Mouse (Mus musculus): ENCODE measurements around the gene Gtf2ird2. TPM values are rescaled to one million over a fixed set of nuclear protein-coding genes. Genes with fewer than 3 reads are reported as not detected.

Gtf2ird2 gene
- polyA plus RNA-seq, 1 experiment = 9.7 TPM

DNA sequence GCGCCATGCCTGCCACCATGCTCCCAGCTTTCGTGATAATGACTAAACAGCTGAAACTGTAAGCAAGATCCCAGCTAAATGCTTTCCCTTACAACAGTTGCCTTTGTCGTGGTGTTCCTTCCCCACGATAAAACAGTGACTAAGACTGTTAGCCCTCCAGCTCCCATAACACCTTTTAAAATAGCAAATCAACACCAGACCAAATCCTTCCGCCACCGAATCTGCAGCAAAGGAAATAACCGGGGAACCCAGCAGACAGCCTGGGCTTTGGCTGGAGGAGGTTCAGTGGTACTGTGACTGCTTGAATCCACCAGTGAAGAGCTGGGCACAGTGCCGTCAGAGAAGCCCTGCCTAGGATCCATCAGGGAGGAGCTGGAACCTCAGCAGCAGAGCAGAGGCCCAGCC lies 65.4 kb downstream of the Gtf2ird2 start:
- Histone ChIP-seq H3K27me3 (ENCODE audit: control insufficient read depth, insufficient read depth, low read length) (no peaks in the 10 kb centered on the region), H3K4me3 (ENCODE audit: control insufficient read depth, insufficient read depth, low read length) (no peak overlapping the region), H3K27ac (ENCODE audit: control insufficient read depth, insufficient read depth, low read length) (no peak overlapping the region), H3K4me1 (replicated peaks; ENCODE audit: control insufficient read depth, insufficient read depth, low read length) (peaks cover 8% of the 10 kb centered on the region), H3K36me3 (ENCODE audit: control insufficient read depth, insufficient read depth, low read length) (peaks cover 91% of the 10 kb centered on the region)
- TF ChIP-seq CTCF (IDR thresholded peaks at IDR 0.05; ENCODE audit: borderline replicate concordance, control insufficient read depth, extremely low read depth, insufficient read depth, low read length, poor library complexity) = no peak
- TF ChIP-seq POLR2A (IDR thresholded peaks at IDR 0.05; ENCODE audit: control insufficient read depth, extremely low read depth, insufficient read depth, low read length, poor library complexity) = no peak
- no peak for DNase-seq
- 97% methylated on average over 8 of the region's 8 CpGs for WGBS

DNA sequence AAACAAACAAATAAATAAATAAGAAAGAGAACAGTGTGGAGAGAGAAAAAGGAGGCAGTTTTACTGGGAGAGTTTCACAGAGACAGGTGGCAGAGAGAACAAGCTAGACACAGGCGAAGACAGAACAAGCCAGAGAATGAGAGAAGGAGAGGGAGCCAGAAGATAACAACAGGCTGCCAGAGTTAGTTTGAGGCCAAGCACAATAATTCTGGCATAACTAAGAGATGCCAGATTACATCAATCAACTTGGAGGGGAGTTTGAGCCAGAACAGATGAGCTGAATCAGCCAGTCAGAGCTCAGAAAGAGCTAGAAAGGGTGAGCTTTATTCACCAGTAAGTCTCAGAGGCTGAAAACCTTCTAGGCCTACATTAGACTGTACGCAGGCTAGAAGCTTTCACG lies 66.8 kb downstream of the Gtf2ird2 start:
- no peak for DNase-seq
- TF ChIP-seq CTCF (IDR thresholded peaks at IDR 0.05; ENCODE audit: borderline replicate concordance, control insufficient read depth, extremely low read depth, insufficient read depth, low read length, poor library complexity) (no peak), POLR2A (IDR thresholded peaks at IDR 0.05; ENCODE audit: control insufficient read depth, extremely low read depth, insufficient read depth, low read length, poor library complexity) (no peak)
- 0 out of 2 replicates have a peak, but pooled peaks cover 3% of the 10 kb centered on the region for H3K4me1 ChIP-seq (replicated peaks; ENCODE audit: control insufficient read depth, insufficient read depth, low read length)
- WGBS = 95% methylated on average over 3 of the region's 3 CpGs
- peaks cover 91% of the 10 kb centered on the region for H3K36me3 ChIP-seq (ENCODE audit: control insufficient read depth, insufficient read depth, low read length)
- H3K27ac ChIP-seq (ENCODE audit: control insufficient read depth, insufficient read depth, low read length) = no peak overlapping the region
- H3K4me3 ChIP-seq (ENCODE audit: control insufficient read depth, insufficient read depth, low read length) = no peak overlapping the region
- no peaks in the 10 kb centered on the region for H3K27me3 ChIP-seq (ENCODE audit: control insufficient read depth, insufficient read depth, low read length)

GRCm38 (mm10) chr5:134251083-134251482 lies 67.3 kb downstream of the Gtf2ird2 start:
- Histone ChIP-seq H3K27ac (ENCODE audit: control insufficient read depth, insufficient read depth, low read length) (no peak overlapping the region), H3K36me3 (ENCODE audit: control insufficient read depth, insufficient read depth, low read length) (peaks cover 90% of the 10 kb centered on the region), H3K27me3 (ENCODE audit: control insufficient read depth, insufficient read depth, low read length) (no peaks in the 10 kb centered on the region), H3K4me3 (ENCODE audit: control insufficient read depth, insufficient read depth, low read length) (no peak overlapping the region), H3K4me1 (replicated peaks; ENCODE audit: control insufficient read depth, insufficient read depth, low read length) (0 out of 2 replicates have a peak, but pooled peaks cover 3% of the 10 kb centered on the region)
- WGBS = 96% methylated on average over 4 of the region's 4 CpGs
- DNase-seq = no peak
- TF ChIP-seq CTCF (IDR thresholded peaks at IDR 0.05; ENCODE audit: borderline replicate concordance, control insufficient read depth, extremely low read depth, insufficient read depth, low read length, poor library complexity) (no peak), POLR2A (IDR thresholded peaks at IDR 0.05; ENCODE audit: control insufficient read depth, extremely low read depth, insufficient read depth, low read length, poor library complexity) (no peak)

- no peak overlapping the region for H3K27ac ChIP-seq (ENCODE audit: control insufficient read depth, insufficient read depth, low read length)
- no peak for DNase-seq
- TF ChIP-seq CTCF (IDR thresholded peaks at IDR 0.05; ENCODE audit: borderline replicate concordance, control insufficient read depth, extremely low read depth, insufficient read depth, low read length, poor library complexity) (no peak), POLR2A (IDR thresholded peaks at IDR 0.05; ENCODE audit: control insufficient read depth, extremely low read depth, insufficient read depth, low read length, poor library complexity) (no peak)
- no peak overlapping the region for H3K4me3 ChIP-seq (ENCODE audit: control insufficient read depth, insufficient read depth, low read length)
- H3K36me3 ChIP-seq (ENCODE audit: control insufficient read depth, insufficient read depth, low read length) = peaks cover 68% of the 10 kb centered on the region
- H3K27me3 ChIP-seq (ENCODE audit: control insufficient read depth, insufficient read depth, low read length) = no peaks in the 10 kb centered on the region
- WGBS = 79% methylated on average over 3 of the region's 3 CpGs
- H3K4me1 ChIP-seq (replicated peaks; ENCODE audit: control insufficient read depth, insufficient read depth, low read length) = peaks cover 8% of the 10 kb centered on the region; the same call in 1 of the 2 replicates
Observed at GRCm38 (mm10) chr5:134253806-134254205, 70.0 kb downstream of the Gtf2ird2 start.

- no peaks in the 10 kb centered on the region for H3K27me3 ChIP-seq (ENCODE audit: control insufficient read depth, insufficient read depth, low read length)
- no peak overlapping the region for H3K4me3 ChIP-seq (ENCODE audit: control insufficient read depth, insufficient read depth, low read length)
- TF ChIP-seq CTCF (IDR thresholded peaks at IDR 0.05; ENCODE audit: borderline replicate concordance, control insufficient read depth, extremely low read depth, insufficient read depth, low read length, poor library complexity) = no peak
- TF ChIP-seq POLR2A (IDR thresholded peaks at IDR 0.05; ENCODE audit: control insufficient read depth, extremely low read depth, insufficient read depth, low read length, poor library complexity) = no peak
- DNase-seq = no peak
- H3K36me3 ChIP-seq (ENCODE audit: control insufficient read depth, insufficient read depth, low read length) = peaks cover 66% of the 10 kb centered on the region
- 97% methylated on average over 10 of the region's 10 CpGs for WGBS
- no peak overlapping the region for H3K27ac ChIP-seq (ENCODE audit: control insufficient read depth, insufficient read depth, low read length)
- H3K4me1 ChIP-seq (replicated peaks; ENCODE audit: control insufficient read depth, insufficient read depth, low read length) = peaks cover 8% of the 10 kb centered on the region; the same call in 1 of the 2 replicates
Observed at GRCm38 (mm10) chr5:134255294-134255693, 71.5 kb downstream of the Gtf2ird2 start.

GRCm38 (mm10) chr5:134257349-134258031 lies 73.7 kb downstream of the Gtf2ird2 start:
- peaks cover 69% of the 10 kb centered on the region for H3K36me3 ChIP-seq (ENCODE audit: control insufficient read depth, insufficient read depth, low read length)
- 81% methylated on average over 13 of the region's 13 CpGs for WGBS
- no peak for TF ChIP-seq CTCF (IDR thresholded peaks at IDR 0.05; ENCODE audit: borderline replicate concordance, control insufficient read depth, extremely low read depth, insufficient read depth, low read length, poor library complexity)
- TF ChIP-seq POLR2A (IDR thresholded peaks at IDR 0.05; ENCODE audit: control insufficient read depth, extremely low read depth, insufficient read depth, low read length, poor library complexity) = no peak
- no peaks in the 10 kb centered on the region for H3K27me3 ChIP-seq (ENCODE audit: control insufficient read depth, insufficient read depth, low read length)
- no peak overlapping the region for H3K4me3 ChIP-seq (ENCODE audit: control insufficient read depth, insufficient read depth, low read length)
- peaks cover 8% of the 10 kb centered on the region; the same call in 1 of the 2 replicates for H3K4me1 ChIP-seq (replicated peaks; ENCODE audit: control insufficient read depth, insufficient read depth, low read length)
- no peak for DNase-seq
- 0 out of 2 replicates have a peak overlapping the region, but pooled peaks have one; percentile 13 for H3K27ac ChIP-seq (ENCODE audit: control insufficient read depth, insufficient read depth, low read length)

Data from thymus, adult 2 months (tissue).